Mouse (Mus musculus) adrenal gland, postnatal 0 days (tissue): ENCODE data around the gene Klrb1f. TPM values are rescaled to one million over a fixed set of nuclear protein-coding genes. Genes with fewer than 3 reads are reported as not detected.

Experiments used
- polyA plus RNA-seq: library from polyadenylated mRNA; unstranded; fragments of >200 nt; fragmentation: Nextera tagmentation; extraction: Ambion mirVana; gene quantifications from 2 replicates; pipeline ENCODE4 v1.2.1, GENCODE M21; 2015

Klrb1f gene
- 0.14 TPM in 1 of 2 replicates, not detected in the other for polyA plus RNA-seq

GRCm38 (mm10) chr6:129045601-129046000, at the start of gene Klrb1f:
Klrb1f (plus strand) TSS chr6:129045901.

GRCm38 (mm10) chr6:129100794-129101193, 55.1 kb downstream of the Klrb1f start, which contains the start of gene Clec2e:
Clec2e (minus strand) TSS chr6:129100913.

Other genes with a start within 250 kb of the Klrb1f start
- 0.43 TPM in 1 of 2 replicates, not detected in the other for gene Gm44511, start 219.6 kb upstream of the Klrb1f start, polyA plus RNA-seq
- 0.25 and 0.65 TPM in 2 replicates for gene Klrb1b, start 219.6 kb upstream of the Klrb1f start, polyA plus RNA-seq
- 0.33 TPM in 1 of 2 replicates, not detected in the other for gene Clec2i, start 158.3 kb upstream of the Klrb1f start, polyA plus RNA-seq
- 1.2 and 1.4 TPM in 2 replicates for gene BC035044, start 154.8 kb upstream of the Klrb1f start, polyA plus RNA-seq
- gene Clec2g, start 111.5 kb upstream of the Klrb1f start, polyA plus RNA-seq = not detected in 2 replicates
- gene Clec2e, start 55.0 kb downstream of the Klrb1f start, polyA plus RNA-seq = 0.49 TPM in 1 of 2 replicates, not detected in the other
- 0.65 and 1.5 TPM in 2 replicates for gene Clec2d, start 134.7 kb downstream of the Klrb1f start, polyA plus RNA-seq
- 0.18 and 0.19 TPM in 2 replicates for gene Cd69, start 229.5 kb downstream of the Klrb1f start, polyA plus RNA-seq